18 mouse cellular contexts compared by ENCODE assay signal in genomic region chr5:147869568-147869967, GRCm38 (mm10). TPM values are rescaled to one million over a fixed set of nuclear protein-coding genes. Genes with fewer than 3 reads are reported as not detected.
DNase-seq lines count a peak whose midpoint lies in the region; ATAC-seq and TF ChIP-seq lines count a peak whose summit lies in the region.
"Had no signal": no experiment of that assay in that cellular context is flagged by ENCODE, and none has a peak within 500 bp of the region (broad histone marks: within the 10 kb centered on the region; RNA-seq: fewer than 3 reads in every experiment).

No protein-coding gene starts in this region.

- TF ChIP-seq CTCF in layer of hippocampus, adult 2 months (conservative IDR thresholded peaks at IDR 0.05), result no peak; the same call in 1 of the 2 replicates

- H3K4me2 ChIP-seq in embryonic facial prominence, embryonic 12.5 days (replicated peaks), result no peak overlapping the region
- no peak overlapping the region for H3K4me2 ChIP-seq in lung, embryonic 15.5 days
- H3K4me2 ChIP-seq in embryonic facial prominence, embryonic 15.5 days (replicated peaks), result no peak overlapping the region
- no peak overlapping the region for H3K4me2 ChIP-seq in stomach, embryonic 16.5 days (ENCODE audit: low read depth, low read length)
- H3K4me2 ChIP-seq: heart, embryonic 13.5 days; kidney, embryonic 15.5 days; neural tube, embryonic 13.5 days had no signal

- WGBS in embryonic facial prominence, embryonic 12.5 days, result 83% methylated on average over 6 of the region's 6 CpGs
- WGBS in embryonic facial prominence, embryonic 10.5 days, result 86% methylated on average over 6 of the region's 6 CpGs
- WGBS in lung, embryonic 15.5 days, result 71% methylated on average over 6 of the region's 6 CpGs
- WGBS in embryonic facial prominence, embryonic 15.5 days, result 80% methylated on average over 6 of the region's 6 CpGs
- 82% methylated on average over 6 of the region's 6 CpGs for WGBS in stomach, embryonic 16.5 days

- H3K4me3 ChIP-seq in embryonic facial prominence, embryonic 12.5 days, result no peak overlapping the region
- no peak overlapping the region for H3K4me3 ChIP-seq in embryonic facial prominence, embryonic 10.5 days
- H3K4me3 ChIP-seq in lung, embryonic 15.5 days, result no peak overlapping the region
- no peak overlapping the region for H3K4me3 ChIP-seq in embryonic facial prominence, embryonic 15.5 days (replicated peaks)
- no peak overlapping the region for H3K4me3 ChIP-seq in stomach, embryonic 16.5 days (replicated peaks; ENCODE audit: low read length)
- no peak overlapping the region for H3K4me3 ChIP-seq in layer of hippocampus, adult 2 months
- H3K4me3 ChIP-seq: erythroblast, embryonic 14.5 days; heart, embryonic 13.5 days; kidney, embryonic 15.5 days; left cerebral cortex, adult 2 months; neural tube, embryonic 13.5 days had no signal

- no peak overlapping the region for H3K9ac ChIP-seq in embryonic facial prominence, embryonic 12.5 days
- H3K9ac ChIP-seq in lung, embryonic 15.5 days, result no peak overlapping the region
- no peak overlapping the region for H3K9ac ChIP-seq in embryonic facial prominence, embryonic 15.5 days
- H3K9ac ChIP-seq in stomach, embryonic 16.5 days (ENCODE audit: low read length), result no peak overlapping the region
- H3K9ac ChIP-seq: heart, embryonic 13.5 days; kidney, embryonic 15.5 days; neural tube, embryonic 13.5 days had no signal

- no peaks in the 10 kb centered on the region for H3K4me1 ChIP-seq in embryonic facial prominence, embryonic 12.5 days
- H3K4me1 ChIP-seq in embryonic facial prominence, embryonic 10.5 days, result no peaks in the 10 kb centered on the region
- H3K4me1 ChIP-seq in lung, embryonic 15.5 days, result no peaks in the 10 kb centered on the region; the same call in 1 of the 2 replicates
- no peaks in the 10 kb centered on the region for H3K4me1 ChIP-seq in embryonic facial prominence, embryonic 15.5 days
- no peaks in the 10 kb centered on the region for H3K4me1 ChIP-seq in stomach, embryonic 16.5 days (ENCODE audit: control insufficient read depth, insufficient read depth, low read length)
- H3K4me1 ChIP-seq: heart, embryonic 13.5 days; kidney, embryonic 15.5 days; neural tube, embryonic 13.5 days had no signal

- no peaks in the 10 kb centered on the region for H3K27me3 ChIP-seq in embryonic facial prominence, embryonic 12.5 days
- no peaks in the 10 kb centered on the region for H3K27me3 ChIP-seq in embryonic facial prominence, embryonic 10.5 days (replicated peaks; ENCODE audit: low read depth, poor library complexity, severe bottlenecking)
- no peaks in the 10 kb centered on the region for H3K27me3 ChIP-seq in lung, embryonic 15.5 days
- H3K27me3 ChIP-seq in embryonic facial prominence, embryonic 15.5 days, result no peaks in the 10 kb centered on the region
- no peaks in the 10 kb centered on the region for H3K27me3 ChIP-seq in stomach, embryonic 16.5 days (ENCODE audit: control insufficient read depth, insufficient read depth, low read length)
- H3K27me3 ChIP-seq: heart, embryonic 13.5 days; kidney, embryonic 15.5 days; neural tube, embryonic 13.5 days had no signal

- peak overlapping the region; percentile 54; the same call in 1 of the 2 replicates for H3K27ac ChIP-seq in embryonic facial prominence, embryonic 12.5 days
- no peak overlapping the region for H3K27ac ChIP-seq in embryonic facial prominence, embryonic 10.5 days (replicated peaks)
- H3K27ac ChIP-seq in lung, embryonic 15.5 days, result peak overlapping the region; percentile 85
- peak overlapping the region; percentile 80 for H3K27ac ChIP-seq in embryonic facial prominence, embryonic 15.5 days (replicated peaks)
- peak overlapping the region; percentile 74 for H3K27ac ChIP-seq in stomach, embryonic 16.5 days (ENCODE audit: low read length)
- no peak overlapping the region for H3K27ac ChIP-seq in layer of hippocampus, adult 2 months
- H3K27ac ChIP-seq: heart, embryonic 13.5 days; kidney, embryonic 15.5 days; left cerebral cortex, adult 2 months; neural tube, embryonic 13.5 days had no signal

- no peak for DNase-seq in embryonic facial prominence, embryonic 10.5 days (ENCODE audit: low spot score)
- DNase-seq in lung, postnatal 10 days, result no peak
- no peak for DNase-seq in ovary, postnatal 36 days (ENCODE audit: low spot score)
- DNase-seq in layer of hippocampus, adult 2 months (ENCODE audit: low spot score in 2 of 2), result no peak
- DNase-seq: cerebellum, adult 8-10 months; right cerebral cortex, postnatal 14 days; thymus, postnatal 36 days had no signal

- peaks cover 89% of the 10 kb centered on the region for H3K36me3 ChIP-seq in embryonic facial prominence, embryonic 12.5 days
- peaks cover 100% of the 10 kb centered on the region for H3K36me3 ChIP-seq in embryonic facial prominence, embryonic 10.5 days (replicated peaks)
- H3K36me3 ChIP-seq in lung, embryonic 15.5 days, result peaks cover 87% of the 10 kb centered on the region
- H3K36me3 ChIP-seq in embryonic facial prominence, embryonic 15.5 days, result peaks cover 75% of the 10 kb centered on the region
- H3K36me3 ChIP-seq in stomach, embryonic 16.5 days (ENCODE audit: control insufficient read depth, insufficient read depth, low read length), result peaks cover 10% of the 10 kb centered on the region

- no peaks in the 10 kb centered on the region for H3K9me3 ChIP-seq in embryonic facial prominence, embryonic 12.5 days
- H3K9me3 ChIP-seq in embryonic facial prominence, embryonic 10.5 days, result no peaks in the 10 kb centered on the region
- H3K9me3 ChIP-seq in lung, embryonic 15.5 days, result no peaks in the 10 kb centered on the region
- H3K9me3 ChIP-seq in embryonic facial prominence, embryonic 15.5 days (replicated peaks), result no peaks in the 10 kb centered on the region
- no peaks in the 10 kb centered on the region for H3K9me3 ChIP-seq in stomach, embryonic 16.5 days (replicated peaks; ENCODE audit: control insufficient read depth, low read length)
- H3K9me3 ChIP-seq: heart, embryonic 13.5 days; kidney, embryonic 15.5 days; neural tube, embryonic 13.5 days had no signal

- ATAC-seq in embryonic facial prominence, embryonic 12.5 days (ENCODE audit: insufficient number of reproducible peaks, insufficient read depth, low FRiP score, low TSS enrichment), result no peak
- no peak for ATAC-seq in lung, embryonic 15.5 days (ENCODE audit: borderline replicate concordance, extremely low read depth, low FRiP score, low TSS enrichment)
- ATAC-seq in embryonic facial prominence, embryonic 15.5 days (ENCODE audit: insufficient number of reproducible peaks, low FRiP score, low TSS enrichment, low read depth), result 0 out of 2 replicates have a peak, but pooled peaks have one; percentile 31
- no peak; the same call in 1 of the 2 replicates for ATAC-seq in stomach, embryonic 16.5 days (ENCODE audit: insufficient read depth, low FRiP score)
- ATAC-seq: CD4-positive, CD25-positive, alpha-beta regulatory T cell, adult 4 months; forebrain, embryonic 16.5 days had no signal

RNA-seq across cellular contexts. Expression of gene Pomp, which starts 9.3 kb away (rescaled TPM):
- 451 and 487 TPM in 2 replicates for polyA plus RNA-seq in embryonic facial prominence, embryonic 12.5 days (2016; fragmentation: Nextera tagmentation; extraction: Ambion mirVana)
- polyA plus RNA-seq in embryonic facial prominence, embryonic 10.5 days (2016; fragmentation: Nextera tagmentation; extraction: Ambion mirVana), result 513 and 534 TPM in 2 replicates
- 487 and 547 TPM in 2 replicates for polyA plus RNA-seq in lung, embryonic 15.5 days (2015; fragmentation: Nextera tagmentation; extraction: Ambion mirVana)
- 431 and 459 TPM in 2 replicates for polyA plus RNA-seq in embryonic facial prominence, embryonic 15.5 days (2015; fragmentation: Nextera tagmentation; extraction: Ambion mirVana)
- polyA plus RNA-seq in stomach, embryonic 16.5 days (2015; fragmentation: Nextera tagmentation; extraction: Ambion mirVana), result 388 and 446 TPM in 2 replicates
- 100 to 1,000 TPM; 143 to 148 TPM for total RNA-seq in layer of hippocampus, adult 2 months (2021)

RNA-seq across cellular contexts. Expression of gene Slc46a3, which starts 25.0 kb away (rescaled TPM):
- polyA plus RNA-seq in embryonic facial prominence, embryonic 12.5 days (2016; fragmentation: Nextera tagmentation; extraction: Ambion mirVana), result 2.0 and 2.3 TPM in 2 replicates
- polyA plus RNA-seq in embryonic facial prominence, embryonic 10.5 days (2016; fragmentation: Nextera tagmentation; extraction: Ambion mirVana), result 2.5 TPM in 2 replicates
- polyA plus RNA-seq in lung, embryonic 15.5 days (2015; fragmentation: Nextera tagmentation; extraction: Ambion mirVana), result 3.8 and 5.1 TPM in 2 replicates
- 3.7 and 4.6 TPM in 2 replicates for polyA plus RNA-seq in embryonic facial prominence, embryonic 15.5 days (2015; fragmentation: Nextera tagmentation; extraction: Ambion mirVana)
- 7.3 and 9.0 TPM in 2 replicates for polyA plus RNA-seq in stomach, embryonic 16.5 days (2015; fragmentation: Nextera tagmentation; extraction: Ambion mirVana)
- 1 to 10 TPM; 7.7 to 8.0 TPM for total RNA-seq in layer of hippocampus, adult 2 months (2021)

Comparison
In these comparisons a context has a peak if more than half of its experiments do, and no peak if none do; other contexts are left out.
1. H3K27ac ChIP-seq: peak in embryonic facial prominence, embryonic 12.5 days (single experiment), lung, embryonic 15.5 days (single experiment), embryonic facial prominence, embryonic 15.5 days (single experiment) and stomach, embryonic 16.5 days (single experiment); none in embryonic facial prominence, embryonic 10.5 days (single experiment) and layer of hippocampus, adult 2 months (single experiment).